Mouse (Mus musculus) fibroblast of lung, adult 2 months (primary cell): ENCODE data around the gene Tex101.
"Not testable (repeated sequence)": the region's sequence is repeated elsewhere in the genome, so short reads cannot be mapped to it uniquely, and the experiment has no call there.

ENCODE experiments used
- DNase-seq: peaks from one replicate; pipeline ENCODE4 v3.0.0-alpha.2; 2011; ENCODE audit warnings: low read depth

Gene Tex101

GRCm38 (mm10) chr7:24676575-24676974 lies at the start of gene Tex101:
TSS of gene Tex101 (minus strand) at chr7:24676675.
- DNase-seq: no peak

- DNase-seq: no peak
Measured at GRCm38 (mm10) chr7:24715039-24715438, 38.6 kb upstream of the Tex101 start.

GRCm38 (mm10) chr7:24708832-24709292 lies 32.4 kb upstream of the Tex101 start, which contains the start of gene BC049730:
TSS of gene BC049730 (plus strand) at chr7:24709242.
- DNase-seq: no peak

- DNase-seq: not testable (repeated sequence)
Measured at GRCm38 (mm10) chr7:24702841-24703240, 26.4 kb upstream of the Tex101 start.

GRCm38 (mm10) chr7:24697891-24698290 lies 21.4 kb upstream of the Tex101 start:
- DNase-seq: not testable (repeated sequence)

- not testable (repeated sequence) for DNase-seq
Measured at GRCm38 (mm10) chr7:24692693-24693092, 16.2 kb upstream of the Tex101 start.

GRCm38 (mm10) chr7:24687519-24687918 lies 11.0 kb upstream of the Tex101 start:
- not testable (repeated sequence) for DNase-seq

GRCm38 (mm10) chr7:24684121-24684520 lies 7.6 kb upstream of the Tex101 start:
- DNase-seq: not testable (repeated sequence)

GRCm38 (mm10) chr7:24671944-24672439 lies 4.5 kb downstream of the Tex101 start:
- no peak for DNase-seq

- DNase-seq: no peak
Measured at GRCm38 (mm10) chr7:24664959-24665358, 11.5 kb downstream of the Tex101 start.

- no peak for DNase-seq
Measured at GRCm38 (mm10) chr7:24664301-24664700, 12.2 kb downstream of the Tex101 start.

GRCm38 (mm10) chr7:24662575-24662974 lies 13.9 kb downstream of the Tex101 start:
- no peak for DNase-seq

GRCm38 (mm10) chr7:24661118-24661904 lies 15.2 kb downstream of the Tex101 start:
- DNase-seq: no peak

GRCm38 (mm10) chr7:24659737-24660357 lies 16.6 kb downstream of the Tex101 start:
- no peak for DNase-seq

GRCm38 (mm10) chr7:24653681-24654080 lies 22.8 kb downstream of the Tex101 start:
- DNase-seq: no peak

GRCm38 (mm10) chr7:24646486-24646885 lies 30.0 kb downstream of the Tex101 start:
- no peak for DNase-seq

GRCm38 (mm10) chr7:24644996-24645395 lies 31.5 kb downstream of the Tex101 start:
- no peak for DNase-seq

- no peak for DNase-seq
Measured at GRCm38 (mm10) chr7:24644492-24644891, 32.0 kb downstream of the Tex101 start.

GRCm38 (mm10) chr7:24642491-24642890 lies 34.0 kb downstream of the Tex101 start:
- DNase-seq: no peak

GRCm38 (mm10) chr7:24640450-24640849 lies 36.0 kb downstream of the Tex101 start:
- no peak for DNase-seq

- DNase-seq: no peak
Measured at GRCm38 (mm10) chr7:24638026-24638856, 38.2 kb downstream of the Tex101 start.

- DNase-seq: no peak
Measured at GRCm38 (mm10) chr7:24637046-24637445, 39.4 kb downstream of the Tex101 start.
